Mouse (Mus musculus) heart, embryonic 14.5 days (tissue): Measurements from ENCODE around the gene Mcm5. TPM values are rescaled to one million over a fixed set of nuclear protein-coding genes. Genes with fewer than 3 reads are reported as not detected.

Experiments
- ATAC-seq: fragments of 200-750 bp; cut with Nextera tagmentation; 2 replicates; pipeline ENCODE4 v1.8.0; 2017; ENCODE audit warnings: low read depth, moderate TSS enrichment; ENCODE audit not compliant: insufficient number of reproducible peaks, insufficient read depth, low FRiP score
- H3K27ac ChIP-seq, 2 experiments: fragments of 200-500 bp in 1 of 2; fragments of 300-500 bp in 1 of 2; sonication (generic) in 1 of 2; replicated peaks in 1 of 2; 2 replicates each; pipeline ENCODE4 v1.5.1; 2012 to 2014; ENCODE audit warnings: low read depth in 2 of 2, low read length in 2 of 2, control low read depth in 1 of 2, mild to moderate bottlenecking in 1 of 2, mixed read lengths in 1 of 2; ENCODE audit not compliant: control insufficient read depth in 1 of 2, insufficient read depth in 1 of 2
- H3K27me3 ChIP-seq: fragments of 300-500 bp; sonication (generic); 2 replicates; pipeline ENCODE4 v1.6.1; 2014; ENCODE audit warnings: mild to moderate bottlenecking, low read length, control low read depth; ENCODE audit not compliant: control insufficient read depth, insufficient read depth
- H3K36me3 ChIP-seq: fragments of 300-500 bp; sonication (generic); 2 replicates; pipeline ENCODE4 v1.6.1; 2014; ENCODE audit warnings: mild to moderate bottlenecking, control low read depth, low read length, mixed read lengths; ENCODE audit not compliant: control insufficient read depth, insufficient read depth
- H3K4me1 ChIP-seq, 2 experiments: fragments of 200-500 bp in 1 of 2; fragments of 300-500 bp in 1 of 2; sonication (generic) in 1 of 2; 2 replicates each; pipeline ENCODE4 v1.6.1; 2012 to 2014; ENCODE audit warnings: low read length in 2 of 2, control low read depth in 1 of 2, mixed read lengths in 1 of 2; ENCODE audit not compliant: control insufficient read depth in 2 of 2, insufficient read depth in 2 of 2
- H3K4me2 ChIP-seq: fragments of 300-500 bp; sonication (generic); 2 replicates; pipeline ENCODE4 v1.6.1; 2014; ENCODE audit warnings: mild to moderate bottlenecking, low read length
- H3K4me3 ChIP-seq, 2 experiments: fragments of 200-500 bp in 1 of 2; fragments of 300-500 bp in 1 of 2; sonication (generic) in 1 of 2; 2 replicates each; pipeline ENCODE4 v1.5.1; 2012 to 2014; ENCODE audit warnings: low read length in 2 of 2, mild to moderate bottlenecking in 2 of 2, control low read depth in 1 of 2, low read depth in 1 of 2, moderate library complexity in 1 of 2; ENCODE audit not compliant: control insufficient read depth in 1 of 2, insufficient read depth in 1 of 2
- H3K9ac ChIP-seq: fragments of 300-500 bp; sonication (generic); 2 replicates; pipeline ENCODE4 v1.6.1; 2014; ENCODE audit warnings: mild to moderate bottlenecking, low read length
- H3K9me3 ChIP-seq: fragments of 300-500 bp; sonication (generic); 2 replicates; pipeline ENCODE4 v1.6.1; 2016; ENCODE audit warnings: low read length, control low read depth; ENCODE audit not compliant: control insufficient read depth
- WGBS: fragments of 180-500 bp; shearing (Covaris S2); extraction: QIAGEN DNeasy Blood & Tissue Kit; methylation state at CpG from one replicate; pipeline ENCODE4 v1.1.7; 2014; 5-methylcytosine and 5-hydroxymethylcytosine counted together
- polyA plus RNA-seq: library from polyadenylated mRNA; unstranded; fragments of >200 nt; fragmentation: Nextera tagmentation; extraction: Ambion mirVana; gene quantifications from 2 replicates; pipeline ENCODE4 v1.2.1, GENCODE M21; 2014

Mcm5 gene
- polyA plus RNA-seq, 1 experiment from 2014 or later: 63.7 TPM

DNA sequence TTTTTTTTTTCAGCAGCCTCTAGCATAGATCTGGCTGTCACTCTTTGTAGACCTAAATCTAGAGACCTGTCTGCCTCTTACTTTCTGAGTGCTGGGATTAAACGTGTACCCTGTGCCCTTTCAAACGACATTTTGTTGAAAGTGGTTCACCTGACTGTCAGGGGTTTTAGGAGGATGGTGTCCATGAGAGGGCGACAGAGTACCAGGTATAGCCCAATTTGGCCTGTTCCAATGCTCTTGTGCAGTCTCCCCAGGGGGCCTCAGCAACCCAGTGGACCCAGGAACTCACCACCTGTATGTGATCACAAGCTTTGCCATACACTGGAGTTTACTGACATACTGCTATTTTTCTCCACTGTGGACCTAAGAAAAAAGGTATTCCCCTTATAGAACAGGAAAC lies 23.1 kb downstream of the Mcm5 start:
- WGBS: 7% methylated on average over 3 of the region's 3 CpGs
- Histone ChIP-seq H3K27me3 (no peaks in the 10 kb centered on the region), H3K9ac (no peak overlapping the region), H3K36me3 (peaks cover 29% of the 10 kb centered on the region), H3K4me3 (no peak overlapping the region), H3K27ac (no peak overlapping the region), H3K9me3 (no peaks in the 10 kb centered on the region), H3K4me1 (peaks cover 6 to 23% of the 10 kb centered on the region in 2 experiments), H3K4me2 (no peak overlapping the region)
- no peak for ATAC-seq

DNA sequence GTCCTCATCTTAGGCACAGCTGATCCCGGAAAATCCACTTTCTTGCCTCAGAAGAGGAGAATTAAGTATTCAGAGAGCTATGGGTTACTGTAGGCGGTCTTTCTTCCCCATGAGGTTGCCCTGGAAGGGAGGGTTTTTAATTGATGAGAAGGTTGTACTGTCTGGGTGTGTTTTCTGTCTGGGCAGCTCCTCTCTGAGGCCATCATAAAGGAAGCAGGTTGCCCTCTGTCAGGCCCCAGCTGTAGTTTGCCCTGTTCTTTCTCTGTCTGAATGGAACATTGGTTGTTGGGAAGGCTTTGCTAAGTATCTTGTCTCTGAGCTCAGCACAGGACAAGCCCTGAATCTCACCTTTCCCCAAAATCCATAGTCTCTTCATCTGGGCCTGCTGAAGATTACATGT lies 24.0 kb downstream of the Mcm5 start:
- no peak overlapping the region for H3K9ac ChIP-seq
- H3K4me3 ChIP-seq: no peak overlapping the region
- peaks cover 6 to 23% of the 10 kb centered on the region in 2 experiments for H3K4me1 ChIP-seq
- 91% methylated on average over 2 of the region's 2 CpGs for WGBS
- no peaks in the 10 kb centered on the region for H3K9me3 ChIP-seq
- no peak for ATAC-seq
- H3K4me2 ChIP-seq: no peak overlapping the region
- H3K27ac ChIP-seq: no peak overlapping the region
- peaks cover 20% of the 10 kb centered on the region for H3K36me3 ChIP-seq
- no peaks in the 10 kb centered on the region for H3K27me3 ChIP-seq

DNA sequence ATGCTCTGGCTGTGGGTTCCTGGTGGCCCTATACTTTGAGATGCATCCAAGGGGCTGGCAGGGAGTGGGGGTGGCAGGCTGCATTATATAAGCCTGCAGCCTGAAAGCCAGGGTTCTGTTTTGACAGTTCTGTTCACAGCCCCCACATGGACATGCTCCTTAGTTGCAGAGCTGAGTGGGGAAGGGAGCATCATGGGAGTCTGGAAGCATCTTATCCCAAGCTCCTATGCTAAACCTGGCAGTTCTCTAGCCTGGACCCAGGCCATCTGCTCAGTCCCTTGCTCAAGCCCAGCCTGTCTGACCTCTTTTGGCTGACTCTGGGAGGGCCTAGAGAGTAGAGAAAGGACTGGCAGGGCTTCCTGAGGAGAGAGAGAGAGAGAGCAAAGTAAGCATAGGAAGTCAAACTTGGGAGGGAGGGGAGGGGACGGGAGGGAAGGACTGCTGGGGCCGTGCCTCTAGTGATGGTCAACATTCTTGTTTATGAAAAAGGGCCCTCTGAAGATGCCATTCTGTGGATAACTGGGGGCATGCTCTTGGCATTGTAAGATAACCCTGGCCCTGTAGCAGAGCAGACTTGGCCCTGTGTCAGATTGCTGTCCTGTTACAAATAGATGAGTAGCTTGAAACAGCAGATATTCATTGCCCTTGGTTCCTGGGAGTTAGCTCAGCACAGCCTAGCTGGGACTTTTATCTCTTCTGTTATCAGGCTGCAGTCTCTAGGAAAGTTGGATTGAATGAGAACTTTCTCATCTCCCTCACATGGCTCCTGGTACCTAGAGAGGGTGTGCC lies 25.4 kb downstream of the Mcm5 start:
- peak overlapping the region in 1 of 2 experiments; percentile 47; a peak in 1 of 4 replicates for H3K27ac ChIP-seq
- no peaks in the 10 kb centered on the region for H3K9me3 ChIP-seq
- no peak overlapping the region for H3K4me3 ChIP-seq
- no peaks in the 10 kb centered on the region for H3K27me3 ChIP-seq
- H3K4me1 ChIP-seq: peaks cover 6 to 23% of the 10 kb centered on the region in 2 experiments
- H3K9ac ChIP-seq: no peak overlapping the region
- peak; percentile 29; the same call in 1 of the 2 replicates for ATAC-seq
- peaks cover 7% of the 10 kb centered on the region; the same call in 1 of the 2 replicates for H3K36me3 ChIP-seq
- H3K4me2 ChIP-seq: no peak overlapping the region
- WGBS: 24% methylated on average over 2 of the region's 2 CpGs

DNA sequence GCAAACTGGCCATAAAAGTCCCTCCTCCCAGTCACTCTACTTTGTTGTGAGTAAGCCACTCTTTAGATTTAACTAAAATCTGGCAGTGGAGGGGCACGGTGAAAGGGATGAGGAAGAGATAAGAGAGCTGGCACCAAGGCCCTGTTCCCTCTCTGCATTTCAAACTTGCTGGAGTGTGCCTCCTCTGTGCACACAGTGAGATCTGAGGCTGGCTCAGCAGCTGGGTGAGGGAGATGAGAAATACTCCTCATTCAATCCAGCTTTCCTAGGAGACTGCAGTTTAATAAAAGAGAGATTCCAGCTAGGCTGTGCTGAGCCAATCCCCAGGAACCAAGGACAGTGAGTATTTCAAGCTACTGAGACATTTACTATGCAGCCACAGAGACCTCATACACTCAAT lies 26.4 kb downstream of the Mcm5 start:
- Histone ChIP-seq H3K9me3 (no peaks in the 10 kb centered on the region), H3K9ac (no peak overlapping the region), H3K36me3 (no peaks in the 10 kb centered on the region), H3K4me3 (no peak overlapping the region), H3K4me1 (peaks cover 6 to 23% of the 10 kb centered on the region in 2 experiments), H3K27ac (no peak overlapping the region), H3K4me2 (no peak overlapping the region), H3K27me3 (no peaks in the 10 kb centered on the region)
- 4% methylated on average over 1 of the region's 1 CpGs for WGBS
- no peak for ATAC-seq

DNA sequence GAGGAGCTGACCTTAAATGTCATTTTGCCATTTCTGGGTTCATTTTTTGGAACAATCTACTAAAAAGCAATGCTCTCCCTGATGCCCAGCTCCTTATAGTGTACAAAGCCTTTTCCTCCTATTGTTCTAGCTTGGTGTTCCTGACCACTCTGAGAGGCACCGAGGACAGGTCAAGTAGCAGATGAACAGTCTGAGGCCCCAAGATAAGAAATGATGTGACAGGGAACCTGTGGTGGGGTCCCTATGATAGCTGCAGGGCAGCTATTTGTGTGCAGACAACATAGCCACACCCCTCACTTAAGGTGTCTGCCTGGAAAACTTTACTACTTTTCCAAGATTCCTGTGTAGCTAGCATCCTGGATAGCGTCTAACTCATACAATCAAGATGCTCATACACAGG lies 26.9 kb downstream of the Mcm5 start:
- no peak for ATAC-seq
- peaks cover 6 to 23% of the 10 kb centered on the region in 2 experiments for H3K4me1 ChIP-seq
- 34% methylated on average over 2 of the region's 2 CpGs for whole genome bisulfite sequencing
- H3K9ac ChIP-seq: no peak overlapping the region
- no peak overlapping the region for H3K4me2 ChIP-seq
- H3K9me3 ChIP-seq: no peaks in the 10 kb centered on the region
- H3K27me3 ChIP-seq: no peaks in the 10 kb centered on the region
- H3K27ac ChIP-seq: no peak overlapping the region
- no peaks in the 10 kb centered on the region for H3K36me3 ChIP-seq
- H3K4me3 ChIP-seq: no peak overlapping the region

DNA sequence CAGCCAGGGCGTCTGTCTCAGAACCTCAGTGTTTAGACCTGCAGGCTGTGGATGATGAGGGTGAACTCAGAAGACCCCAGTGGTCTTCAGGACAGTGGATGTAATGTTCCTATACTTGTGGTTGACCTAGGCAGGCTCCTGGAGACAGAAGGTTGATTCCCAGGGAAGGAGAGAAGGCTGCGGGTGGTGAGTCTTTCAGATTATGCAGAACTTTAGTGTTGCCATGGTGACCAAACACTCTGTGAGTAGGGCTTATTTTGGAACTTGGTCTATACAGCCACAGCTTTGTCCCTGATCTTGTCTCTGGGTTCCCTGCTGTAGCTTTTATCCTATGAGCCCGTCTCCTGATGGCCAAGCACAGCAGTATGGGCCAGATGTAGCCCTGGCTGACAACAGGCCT lies 28.2 kb downstream of the Mcm5 start:
- Histone ChIP-seq H3K4me2 (no peak overlapping the region), H3K4me1 (peaks cover 6 to 23% of the 10 kb centered on the region in 2 experiments), H3K4me3 (no peak overlapping the region), H3K9ac (no peak overlapping the region), H3K27me3 (no peaks in the 10 kb centered on the region), H3K36me3 (no peaks in the 10 kb centered on the region), H3K27ac (no peak overlapping the region), H3K9me3 (no peaks in the 10 kb centered on the region)
- no peak for ATAC-seq
- 72% methylated on average over 3 of the region's 3 CpGs for WGBS

DNA sequence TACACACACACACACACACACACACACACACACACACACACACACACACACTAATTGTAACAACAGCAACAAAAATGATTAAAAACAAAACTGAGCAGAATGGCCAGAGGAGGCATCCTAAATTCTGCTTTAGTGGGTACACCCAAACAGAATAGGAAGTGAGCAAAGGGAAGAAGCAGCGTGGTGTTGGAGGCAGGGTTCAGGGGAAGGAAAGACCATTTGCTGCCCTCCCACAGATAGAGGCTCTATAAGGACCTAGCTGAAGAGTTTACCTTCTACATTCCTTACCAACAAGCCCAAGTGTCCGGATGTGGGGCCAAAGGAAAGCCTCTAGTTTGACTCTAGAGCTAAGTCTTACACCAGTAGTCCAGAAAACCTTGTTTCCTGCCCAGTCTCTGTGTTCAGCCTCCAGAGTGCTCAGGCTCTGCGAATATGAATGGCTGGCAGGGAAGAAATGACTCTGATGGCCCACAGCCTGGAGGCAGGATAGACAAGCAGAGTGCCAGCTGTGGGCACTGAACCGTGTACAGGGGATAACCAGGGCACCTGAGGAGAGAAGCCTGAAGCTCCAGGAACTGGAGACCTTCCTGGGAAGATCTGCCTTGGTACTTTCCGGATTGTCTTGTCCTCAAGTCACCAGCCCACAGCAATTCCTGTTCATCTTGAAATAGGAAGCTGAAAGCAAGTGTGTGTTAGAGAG lies 41.7 kb downstream of the Mcm5 start:
- no peaks in the 10 kb centered on the region for H3K9me3 ChIP-seq
- H3K4me1 ChIP-seq: no peaks in the 10 kb centered on the region
- no peak overlapping the region for H3K9ac ChIP-seq
- no peaks in the 10 kb centered on the region for H3K36me3 ChIP-seq
- no peak overlapping the region for H3K4me3 ChIP-seq
- no peak overlapping the region for H3K27ac ChIP-seq
- H3K4me2 ChIP-seq: no peak overlapping the region
- H3K27me3 ChIP-seq: no peaks in the 10 kb centered on the region
- no peak for ATAC-seq
- WGBS: 74% methylated on average over 5 of the region's 5 CpGs
